In genomic region chr2:167407296-167407929, GRCm38 (mm10) we compare ENCODE assay signal across 16 mouse cellular contexts.
"Had no signal": no experiment of that assay in that cellular context is flagged by ENCODE, and none has a peak within 500 bp of the region (broad histone marks: within the 10 kb centered on the region; RNA-seq: fewer than 3 reads in every experiment).

No protein-coding gene starts in this region.

- H3K9me3 ChIP-seq: kidney, embryonic 15.5 days; limb, embryonic 13.5 days; liver, embryonic 12.5 days; liver, embryonic 15.5 days; lung, embryonic 15.5 days; midbrain, embryonic 13.5 days had no signal

- H3K27ac ChIP-seq: kidney, embryonic 15.5 days; limb, embryonic 13.5 days; liver, embryonic 12.5 days; liver, embryonic 15.5 days; lung, embryonic 15.5 days; macrophage; midbrain, embryonic 13.5 days had no signal

- ATAC-seq: liver, embryonic 12.5 days; midbrain, embryonic 13.5 days; midbrain, embryonic 16.5 days had no signal

- H3K27me3 ChIP-seq: kidney, embryonic 15.5 days; limb, embryonic 13.5 days; liver, embryonic 15.5 days; lung, embryonic 15.5 days; midbrain, embryonic 13.5 days had no signal

- H3K36me3 ChIP-seq: kidney, embryonic 15.5 days; limb, embryonic 13.5 days; liver, embryonic 12.5 days; liver, embryonic 15.5 days; lung, embryonic 15.5 days; midbrain, embryonic 13.5 days had no signal

- H3K4me1 ChIP-seq: kidney, embryonic 15.5 days; limb, embryonic 13.5 days; liver, embryonic 12.5 days; liver, embryonic 15.5 days; midbrain, embryonic 13.5 days had no signal

- DNase-seq: kidney, adult 11 months; kidney, adult 8-10 months; kidney, postnatal 10 days; kidney, postnatal 36 days; left cerebral cortex, postnatal 4 days; liver; lung, postnatal 14 days; thymus, postnatal 25 days had no signal

- H3K4me3 ChIP-seq: kidney, embryonic 15.5 days; limb, embryonic 13.5 days; liver, embryonic 12.5 days; liver, embryonic 15.5 days; lung, embryonic 15.5 days; midbrain, embryonic 13.5 days had no signal
